Mouse (Mus musculus) adrenal gland, adult 18-20 months (tissue): ENCODE measurements around the gene Gm21119. TPM values are rescaled to one million over a fixed set of nuclear protein-coding genes. Genes with fewer than 3 reads are reported as not detected.
A peak's percentile ranks its signal among the peaks of the same experiment; 100 is the strongest.
"Not testable (repeated sequence)": the region's sequence is repeated elsewhere in the genome, so short reads cannot be mapped to it uniquely, and the experiment has no call there.

Experiments used
- DNase-seq, 2 experiments: peaks; one replicate each; pipeline ENCODE4 v3.0.0; 2021 to 2022; ENCODE audit warnings: low spot score in 2 of 2
- long read RNA-seq, 2 experiments: library from polyadenylated mRNA; stranded (forward); transcript quantifications; one replicate each; pipeline ENCODE4 v2.0.0; 2021
- total RNA-seq, 2 experiments: library from RNA; stranded (reverse); gene quantifications; 1 replicate in 1 of 2; 2 replicates in 1 of 2; pipeline ENCODE4 v1.2.3; 2021

The Gm21119 gene
- under 1 TPM; 0.29 to 0.43 TPM for total RNA-seq
- long read RNA-seq, experiment 1: 0 reads
- long read RNA-seq, experiment 2: 0 reads

- DNase-seq: not testable (repeated sequence)
Measured at GRCm38 (mm10) chr8:20614619-20615018, at the start of gene Gm21119. Gene Gm21119 (plus strand): TSS chr8:20614919.

- not testable (repeated sequence) for DNase-seq
Measured at GRCm38 (mm10) chr8:20566753-20567152, 48.0 kb upstream of the Gm21119 start.

DNA sequence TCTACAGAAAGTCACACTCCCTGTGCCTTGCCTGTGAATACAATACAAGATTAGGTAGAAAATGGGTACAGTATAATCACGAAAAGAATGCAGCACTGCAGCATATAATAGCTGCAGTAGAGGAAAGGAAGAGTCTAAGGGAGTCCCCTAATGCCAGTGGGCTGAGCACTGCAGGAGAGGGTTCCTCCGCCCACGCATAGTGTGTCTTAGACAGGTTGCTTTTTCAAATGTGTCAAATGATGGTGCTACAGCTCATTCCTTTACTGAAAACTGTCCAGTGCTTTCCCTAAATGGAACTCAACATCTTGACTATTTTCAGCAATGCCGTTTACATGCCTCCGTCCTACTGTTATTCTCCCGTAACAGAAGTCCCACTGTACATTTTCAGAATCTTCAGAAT is 33.6 kb upstream of the Gm21119 start:
- not testable (repeated sequence) for DNase-seq

GRCm38 (mm10) chr8:20582772-20583171 is 31.9 kb upstream of the Gm21119 start:
- DNase-seq: not testable (repeated sequence)

DNA sequence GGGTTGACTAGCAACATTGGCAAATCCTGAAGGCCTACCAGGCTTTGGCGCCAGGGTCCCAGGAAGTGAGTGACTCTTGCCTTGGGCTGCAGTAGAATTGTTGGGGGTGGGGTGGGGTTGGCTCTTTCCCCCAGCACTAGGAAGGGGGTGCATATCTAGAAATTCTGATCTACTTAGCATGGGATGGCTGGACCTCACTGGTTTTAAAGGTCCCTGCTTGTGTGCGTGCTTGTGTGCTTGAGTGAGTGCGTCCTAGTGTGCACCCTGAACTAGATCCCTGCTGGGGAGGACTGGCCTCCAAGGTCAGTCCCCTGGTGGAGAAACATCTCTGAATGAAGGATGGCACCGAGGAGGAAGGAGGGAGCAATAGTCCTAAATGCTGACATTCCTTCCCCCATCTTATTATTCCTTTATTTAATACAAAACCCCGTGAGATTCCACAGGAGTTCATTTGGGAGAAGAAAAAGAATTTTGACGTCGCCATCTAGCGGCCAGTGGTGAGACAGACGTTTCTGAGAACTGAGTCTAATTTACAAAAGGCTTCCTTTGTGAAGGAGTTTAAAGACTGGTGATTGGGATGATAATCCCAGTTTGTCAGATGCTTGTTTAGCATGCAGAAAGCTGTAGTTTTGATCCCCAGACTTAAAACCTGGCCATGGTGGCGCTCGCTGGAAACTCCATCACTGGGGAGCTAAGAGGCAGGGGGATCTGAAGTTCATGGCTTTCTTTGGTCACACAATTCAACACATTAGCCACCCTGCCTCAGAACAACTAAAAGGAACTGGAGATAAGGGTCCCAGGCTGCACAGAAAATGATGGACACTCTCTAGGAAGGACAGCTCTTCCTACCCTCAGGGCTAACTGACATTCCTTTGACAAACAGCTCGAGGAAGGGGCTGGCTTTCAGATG is 26.2 kb upstream of the Gm21119 start:
- not testable (repeated sequence) for DNase-seq

- DNase-seq: peak; percentile 29 to 38
Measured at GRCm38 (mm10) chr8:20589178-20589539, 25.6 kb upstream of the Gm21119 start.

DNA sequence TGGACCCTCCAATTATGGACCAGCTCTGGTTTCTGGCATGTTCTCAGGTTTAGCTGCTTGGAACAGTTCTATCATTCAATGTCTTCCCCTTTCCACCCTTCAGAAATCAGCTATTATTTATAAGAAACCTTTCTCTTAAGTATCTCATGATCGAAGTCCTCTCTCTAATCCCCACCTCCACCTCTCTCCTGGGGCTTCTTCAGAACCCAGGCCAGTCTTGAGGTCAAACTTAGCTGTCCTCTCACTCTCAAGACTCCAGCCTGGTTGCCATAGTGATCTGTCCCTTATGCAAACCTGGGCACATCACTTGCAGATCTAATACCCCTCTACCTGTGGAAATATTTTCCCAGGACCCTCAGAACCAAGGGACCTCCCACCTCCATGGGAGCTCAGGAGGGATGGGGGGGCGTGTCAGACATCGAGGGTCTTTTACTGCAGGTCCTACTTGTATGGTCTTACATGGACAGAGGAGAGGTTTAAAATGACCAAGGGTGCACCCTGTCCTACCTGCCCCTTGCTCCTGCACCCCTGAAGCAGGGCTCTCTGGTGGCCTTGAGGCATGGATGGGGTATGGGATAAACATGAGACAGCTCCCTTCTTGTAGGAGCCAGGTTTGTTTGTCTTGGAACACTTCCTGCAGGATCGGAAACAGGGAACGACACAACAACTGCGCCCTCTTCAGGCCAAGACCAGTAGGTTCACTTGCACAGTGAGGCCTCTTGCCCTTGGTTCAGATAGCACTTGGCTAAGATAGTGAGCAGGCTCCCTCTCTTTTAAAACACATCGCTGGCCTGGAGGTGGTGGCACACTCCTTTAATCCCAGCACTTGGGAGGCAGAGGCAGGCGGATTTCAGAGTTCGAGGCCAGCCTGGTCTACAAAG is 24.4 kb upstream of the Gm21119 start:
- DNase-seq: peak; percentile 42 to 52

GRCm38 (mm10) chr8:20591002-20591401 is 23.7 kb upstream of the Gm21119 start:
- not testable (repeated sequence) for DNase-seq

DNA sequence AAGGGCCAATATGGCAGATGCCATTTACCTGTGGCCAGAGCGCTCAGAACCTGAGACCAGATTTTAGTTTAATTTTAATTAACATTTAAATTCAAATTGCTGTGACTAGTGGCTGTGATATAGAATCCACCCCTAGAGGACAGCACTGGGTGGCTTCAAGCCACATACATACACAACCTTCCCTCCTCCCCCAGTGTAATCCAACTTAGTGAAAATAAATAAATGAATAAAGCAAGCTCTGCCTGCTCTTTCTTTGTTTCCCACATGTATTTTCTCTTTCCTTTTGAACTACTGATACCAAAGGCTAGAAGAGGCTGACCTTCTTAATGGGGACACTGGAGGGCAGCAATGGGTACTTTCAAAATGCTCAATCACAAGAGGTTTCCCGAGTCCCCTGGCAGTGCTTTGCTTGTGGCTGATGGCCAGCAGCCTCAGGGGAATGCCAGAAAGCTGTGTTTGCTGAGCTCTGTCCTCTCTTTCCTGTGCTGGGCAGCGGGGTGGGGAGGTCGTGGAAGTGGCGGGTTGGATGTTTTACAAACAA is 21.9 kb upstream of the Gm21119 start:
- not testable (repeated sequence) for DNase-seq

DNA sequence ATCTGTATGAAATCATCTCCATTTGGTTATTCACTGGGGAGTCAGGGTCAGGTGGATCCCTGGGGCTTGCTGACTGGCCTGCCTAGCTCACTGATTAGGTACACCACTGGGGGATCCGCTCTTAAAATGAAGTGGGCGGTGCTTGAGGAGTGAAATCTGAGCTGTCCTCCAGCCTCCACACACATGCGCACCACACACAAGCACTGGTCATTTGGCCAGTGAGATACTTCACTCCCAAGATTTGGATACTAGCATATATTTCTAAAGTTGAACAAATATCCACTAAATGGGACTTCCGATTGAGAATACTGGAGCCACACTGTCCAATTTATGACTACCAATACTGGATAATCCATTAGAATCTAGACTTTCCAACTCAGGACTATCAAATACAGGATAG is 20.9 kb upstream of the Gm21119 start:
- peak; percentile 64 to 65 for DNase-seq

DNA sequence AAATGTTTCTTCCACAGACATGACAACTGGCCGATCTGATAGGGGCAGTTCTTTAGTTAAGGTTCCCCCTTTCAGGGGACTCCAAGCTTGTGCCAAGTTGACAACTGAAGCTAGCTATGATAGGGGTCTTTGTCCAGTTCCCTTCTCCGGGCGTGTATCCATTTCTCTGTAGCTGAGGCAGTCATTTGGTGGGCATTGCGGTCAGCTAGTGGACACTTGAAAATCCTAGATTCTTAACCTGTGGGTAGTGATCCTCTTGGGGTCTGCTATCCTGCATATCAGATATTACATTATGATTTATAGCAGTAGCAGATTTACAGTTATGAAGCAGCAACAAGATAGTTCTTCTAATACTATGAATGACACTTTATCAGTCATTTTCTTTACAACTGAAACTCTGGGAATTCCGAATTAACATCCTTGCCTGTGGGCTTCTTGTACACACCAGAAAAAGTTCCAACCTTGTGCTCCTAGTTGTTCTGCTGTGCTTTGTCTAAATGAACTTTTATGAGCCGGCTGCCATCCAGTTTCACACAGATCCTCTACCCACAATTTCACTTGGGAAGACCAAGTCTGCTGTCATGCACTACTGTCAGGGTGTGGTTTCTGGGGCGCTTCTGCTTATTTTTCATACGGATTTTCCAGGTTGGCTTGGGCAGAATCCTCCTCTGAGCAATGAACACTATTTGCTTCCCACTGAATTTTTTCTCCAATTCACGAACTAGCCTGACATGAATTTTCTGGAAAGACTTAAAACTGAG is 18.5 kb upstream of the Gm21119 start:
- DNase-seq: not testable (repeated sequence)

- DNase-seq: peak; percentile 53 to 59
Measured at GRCm38 (mm10) chr8:20596842-20597708, 17.6 kb upstream of the Gm21119 start.

- not testable (repeated sequence) for DNase-seq
Measured at GRCm38 (mm10) chr8:20598300-20599170, 16.2 kb upstream of the Gm21119 start.

DNA sequence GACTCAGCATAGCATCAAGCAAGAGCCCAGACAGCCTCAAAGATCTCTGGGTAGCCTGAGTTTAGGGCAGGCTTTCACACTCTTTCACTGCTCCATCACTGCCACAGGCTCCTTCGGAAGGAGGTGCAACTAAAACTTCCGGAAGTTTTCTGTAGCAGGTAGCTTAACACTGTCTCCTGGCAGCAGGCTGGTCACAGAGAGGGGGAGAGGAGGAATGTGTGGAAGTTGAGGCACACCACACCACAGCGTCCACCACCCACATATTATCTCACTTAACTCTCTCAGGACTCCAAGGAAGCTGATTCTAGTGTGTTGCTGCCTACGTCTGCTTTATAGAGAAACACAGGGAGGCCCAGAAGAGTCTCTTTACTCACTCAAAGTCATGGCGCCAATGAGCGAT is 15.4 kb upstream of the Gm21119 start:
- not testable (repeated sequence) for DNase-seq

GRCm38 (mm10) chr8:20610856-20611255 is 3.9 kb upstream of the Gm21119 start:
- not testable (repeated sequence) for DNase-seq

DNA sequence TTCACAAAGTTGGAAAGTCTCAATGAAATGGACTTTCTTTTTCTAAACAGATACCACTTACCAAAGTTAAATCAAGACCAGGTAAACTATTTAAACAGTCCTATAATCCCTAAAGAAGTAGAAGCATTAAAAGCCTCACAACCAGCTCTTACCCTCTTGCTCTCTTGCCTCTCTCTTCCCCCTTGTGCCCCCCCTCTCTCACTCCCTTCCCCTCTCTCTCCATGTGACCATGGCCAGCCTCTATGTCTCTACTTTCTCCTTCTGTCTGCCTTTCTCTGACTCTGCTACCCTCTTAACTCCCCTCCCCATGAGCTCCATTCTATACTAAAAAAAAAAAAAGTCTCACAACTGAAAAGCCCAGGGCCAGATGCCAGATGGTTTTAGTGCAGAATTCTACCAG is 2.0 kb upstream of the Gm21119 start:
- not testable (repeated sequence) for DNase-seq

GRCm38 (mm10) chr8:20630766-20631165 is 16.0 kb downstream of the Gm21119 start:
- DNase-seq: peak in 1 of 2 experiments; percentile 1

DNA sequence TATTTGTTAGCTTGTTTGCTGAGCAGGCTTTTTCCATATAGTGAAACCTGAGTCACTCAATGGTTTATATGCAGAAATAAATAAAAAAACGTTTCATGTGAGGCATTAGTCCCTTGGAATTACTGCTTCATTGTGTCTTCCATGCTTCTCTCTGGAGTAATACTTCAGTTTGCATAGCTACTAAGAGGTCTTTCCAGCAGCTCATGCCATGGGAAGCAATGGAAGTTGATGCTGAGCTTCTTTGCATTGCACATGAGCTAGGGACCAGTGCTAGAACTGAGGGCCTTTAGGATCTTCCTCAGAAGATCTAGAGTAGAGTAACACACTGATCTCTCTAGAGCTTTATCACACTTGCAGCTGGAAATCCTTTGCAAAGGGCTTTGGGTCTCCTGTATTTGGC is 23.2 kb downstream of the Gm21119 start:
- not testable (repeated sequence) for DNase-seq

GRCm38 (mm10) chr8:20643536-20643935 is 28.8 kb downstream of the Gm21119 start:
- DNase-seq: peak; percentile 3 to 19
